Mouse (Mus musculus) midbrain, postnatal 0 days (tissue): ENCODE results near the gene Lpin2. TPM values are rescaled to one million over a fixed set of nuclear protein-coding genes. Genes with fewer than 3 reads are reported as not detected.

Experiments
- ATAC-seq: fragments of 200-750 bp; cut with Nextera tagmentation; 2 replicates; pipeline ENCODE4 v1.8.0; 2017; ENCODE audit warnings: moderate number of reproducible peaks, mild to moderate bottlenecking, moderate TSS enrichment, moderate library complexity; ENCODE audit not compliant: low FRiP score
- DNase-seq: peaks from one replicate; pipeline ENCODE4 v3.0.0-alpha.2; 2015; ENCODE audit warnings: low spot score
- H3K27ac ChIP-seq: fragments of 300-500 bp; sonication (generic); 2 replicates; pipeline ENCODE4 v1.5.1; 2014; ENCODE audit warnings: low read depth, mild to moderate bottlenecking, low read length, mixed read lengths
- H3K27me3 ChIP-seq: fragments of 300-500 bp; sonication (generic); 2 replicates; pipeline ENCODE4 v1.6.1; 2014; ENCODE audit warnings: low read length, control low read depth, mixed read lengths; ENCODE audit not compliant: insufficient read depth
- H3K36me3 ChIP-seq: fragments of 300-500 bp; sonication (generic); 2 replicates; pipeline ENCODE4 v1.6.1; 2014; ENCODE audit warnings: low read length, control low read depth, mixed read lengths; ENCODE audit not compliant: insufficient read depth
- H3K4me1 ChIP-seq: fragments of 300-500 bp; sonication (generic); 2 replicates; pipeline ENCODE4 v1.6.1; 2014; ENCODE audit warnings: mild to moderate bottlenecking, control low read depth, antibody characterized with exemption, low read length, mixed read lengths; ENCODE audit not compliant: insufficient read depth
- H3K4me2 ChIP-seq: fragments of 300-500 bp; sonication (generic); 2 replicates; pipeline ENCODE4 v1.6.1; 2014; ENCODE audit warnings: low read depth, mild to moderate bottlenecking, low read length, mixed read lengths; ENCODE audit not compliant: poor library complexity, severe bottlenecking
- H3K4me3 ChIP-seq: fragments of 300-500 bp; sonication (generic); 2 replicates; pipeline ENCODE4 v1.5.1; 2014; ENCODE audit warnings: low read depth, mild to moderate bottlenecking, low read length, moderate library complexity
- H3K9ac ChIP-seq: fragments of 300-500 bp; sonication (generic); replicated peaks from 2 replicates; pipeline ENCODE4 v1.6.1; 2014; ENCODE audit warnings: mild to moderate bottlenecking, low read length, moderate library complexity, mixed read lengths; ENCODE audit not compliant: poor library complexity, severe bottlenecking
- H3K9me3 ChIP-seq: fragments of 300-500 bp; sonication (generic); 2 replicates; pipeline ENCODE4 v1.6.1; 2016; ENCODE audit warnings: low read length, control low read depth
- CTCF ChIP-seq: IDR thresholded peaks from 2 replicates; pipeline ENCODE4 v1.5.1; 2016; ENCODE audit warnings: antibody characterized with exemption, mild to moderate bottlenecking
- WGBS: fragments of 180-500 bp; shearing (Covaris S2); extraction: QIAGEN DNeasy Blood & Tissue Kit; methylation state at CpG from one replicate; pipeline ENCODE4 v1.1.7; 2014; 5-methylcytosine and 5-hydroxymethylcytosine counted together
- polyA plus RNA-seq: library from polyadenylated mRNA; unstranded; fragments of >200 nt; fragmentation: Nextera tagmentation; extraction: Ambion mirVana; gene quantifications from 2 replicates; pipeline ENCODE4 v1.2.1, GENCODE M21; 2015
- total RNA-seq: library from RNA; depleted of rRNA; stranded (reverse); fragments of >200 nt; gene quantifications from 2 replicates; pipeline ENCODE4 v1.2.3, GENCODE M21; 2014

Gene Lpin2
- total and polyA plus RNA-seq, 2 experiments from 2014 or later, result 39.1 to 53.4 TPM

DNA sequence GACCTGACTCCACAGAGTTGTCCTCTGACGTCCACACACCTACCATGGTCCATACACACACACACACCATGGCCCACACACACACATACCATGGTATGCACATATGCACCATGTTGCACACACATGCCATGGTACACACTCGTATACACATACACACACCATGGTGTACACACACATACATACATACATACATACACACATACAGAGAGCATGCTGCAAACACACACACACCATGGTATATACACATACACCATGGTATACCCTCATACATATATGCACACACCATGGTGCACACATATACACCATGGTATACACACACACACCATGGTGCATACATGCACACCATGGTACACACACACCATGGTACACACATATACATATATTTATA, 45.0 kb upstream of the Lpin2 start:
- Histone ChIP-seq H3K4me1 (no peaks in the 10 kb centered on the region), H3K4me2 (no peak overlapping the region), H3K9ac (no peak overlapping the region), H3K27ac (no peak overlapping the region), H3K36me3 (no peaks in the 10 kb centered on the region), H3K27me3 (no peaks in the 10 kb centered on the region), H3K9me3 (no peaks in the 10 kb centered on the region), H3K4me3 (no peak overlapping the region)
- TF ChIP-seq CTCF, result no peak
- DNase-seq (no peak), ATAC-seq (no peak)
- WGBS, result 92% methylated on average over 2 of the region's 2 CpGs

DNA sequence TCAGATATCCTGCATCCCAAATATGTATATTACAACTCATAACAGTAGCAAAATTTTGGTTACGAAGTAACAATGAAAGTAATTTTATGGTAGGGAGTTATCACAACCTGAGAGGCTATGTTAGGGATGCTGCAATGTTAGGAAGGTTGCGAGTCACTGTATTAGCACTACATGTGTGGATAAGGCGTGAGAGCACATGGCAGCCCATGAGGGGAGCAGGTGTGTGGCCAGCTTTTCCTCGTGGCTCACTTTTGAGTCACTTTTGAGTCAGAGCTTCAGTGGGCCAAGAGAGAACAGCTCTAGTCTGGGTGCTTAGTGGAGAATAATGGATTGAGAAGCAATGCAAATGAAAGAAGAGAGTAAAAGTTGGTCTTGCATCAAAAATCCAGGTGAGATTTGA, 40.3 kb upstream of the Lpin2 start:
- no peaks in the 10 kb centered on the region for H3K9me3 ChIP-seq
- TF ChIP-seq CTCF, result no peak
- WGBS, result 84% methylated on average over 4 of the region's 4 CpGs
- H3K4me3 ChIP-seq, result no peak overlapping the region
- no peaks in the 10 kb centered on the region for H3K27me3 ChIP-seq
- H3K36me3 ChIP-seq, result no peaks in the 10 kb centered on the region
- no peak overlapping the region for H3K27ac ChIP-seq
- no peak overlapping the region for H3K9ac ChIP-seq
- H3K4me1 ChIP-seq, result no peaks in the 10 kb centered on the region
- H3K4me2 ChIP-seq, result no peak overlapping the region
- no peak for DNase-seq
- ATAC-seq, result no peak

DNA sequence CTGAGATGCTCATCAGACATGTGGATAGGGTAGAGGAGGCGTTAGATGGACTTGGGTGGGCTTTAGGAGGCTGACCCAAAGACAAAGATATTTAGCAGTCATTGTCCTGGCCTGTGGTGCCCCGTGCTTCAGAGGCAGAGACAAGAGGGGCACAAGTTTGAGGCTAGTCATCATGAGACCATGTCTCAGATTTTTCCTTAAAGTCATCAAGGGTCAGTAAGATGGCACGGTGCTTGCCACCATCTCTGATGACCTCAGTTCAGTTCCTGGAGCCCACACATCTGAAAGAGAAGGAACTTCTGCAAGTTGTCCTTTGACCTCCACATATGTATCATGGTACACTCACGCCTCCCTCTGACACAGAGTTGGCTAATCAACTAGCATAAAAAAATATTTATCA, 39.2 kb upstream of the Lpin2 start:
- Histone ChIP-seq H3K4me1 (no peaks in the 10 kb centered on the region), H3K27ac (no peak overlapping the region), H3K4me2 (no peak overlapping the region), H3K9me3 (no peaks in the 10 kb centered on the region), H3K9ac (no peak overlapping the region), H3K36me3 (no peaks in the 10 kb centered on the region), H3K4me3 (no peak overlapping the region), H3K27me3 (no peaks in the 10 kb centered on the region)
- TF ChIP-seq CTCF, result no peak
- 77% methylated on average over 4 of the region's 4 CpGs for WGBS
- DNase-seq (no peak), ATAC-seq (no peak)

DNA sequence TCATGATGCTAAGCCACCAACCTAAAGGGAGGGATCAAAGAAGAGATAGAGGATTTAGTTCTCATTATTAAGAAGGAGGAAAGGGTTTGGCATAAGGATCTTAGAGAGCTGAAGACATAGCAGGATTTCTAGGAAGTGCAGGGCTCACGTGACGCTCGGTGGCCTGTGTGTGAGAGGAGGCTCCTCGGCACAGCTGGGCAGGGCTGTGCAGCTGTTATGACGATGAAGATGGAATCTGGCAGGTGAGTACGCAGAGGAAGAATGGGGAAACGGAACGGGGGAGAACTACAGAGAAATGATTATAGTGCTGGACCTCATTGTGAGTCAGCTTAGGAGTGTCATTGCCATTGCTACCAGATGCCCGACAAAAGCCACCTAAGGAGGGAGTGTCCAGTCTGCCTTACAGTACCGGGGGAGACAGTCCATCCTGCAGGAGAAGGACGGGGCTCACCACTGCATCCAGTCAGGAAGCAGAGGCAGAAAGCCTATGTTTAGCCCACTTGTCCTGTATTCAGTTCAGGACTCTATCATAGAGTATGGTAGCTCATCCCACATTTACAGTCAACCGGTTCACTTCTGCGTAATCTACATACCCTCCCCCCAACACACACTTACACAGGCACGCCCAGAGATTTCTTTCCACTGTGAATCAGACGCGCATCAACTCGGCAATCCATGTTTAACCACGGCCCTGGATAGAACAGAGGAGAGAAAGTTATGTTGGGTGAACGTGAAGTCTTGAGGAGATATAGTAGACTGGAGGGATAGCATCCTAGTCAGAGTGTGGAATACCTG, 37.8 kb upstream of the Lpin2 start:
- Histone ChIP-seq H3K36me3 (no peaks in the 10 kb centered on the region), H3K9me3 (no peaks in the 10 kb centered on the region), H3K4me2 (no peak overlapping the region), H3K4me1 (no peaks in the 10 kb centered on the region), H3K27ac (no peak overlapping the region), H3K27me3 (no peaks in the 10 kb centered on the region), H3K9ac (no peak overlapping the region), H3K4me3 (no peak overlapping the region)
- no peak for DNase-seq
- TF ChIP-seq CTCF, result no peak
- no peak for ATAC-seq
- WGBS, result 88% methylated on average over 19 of the region's 19 CpGs

DNA sequence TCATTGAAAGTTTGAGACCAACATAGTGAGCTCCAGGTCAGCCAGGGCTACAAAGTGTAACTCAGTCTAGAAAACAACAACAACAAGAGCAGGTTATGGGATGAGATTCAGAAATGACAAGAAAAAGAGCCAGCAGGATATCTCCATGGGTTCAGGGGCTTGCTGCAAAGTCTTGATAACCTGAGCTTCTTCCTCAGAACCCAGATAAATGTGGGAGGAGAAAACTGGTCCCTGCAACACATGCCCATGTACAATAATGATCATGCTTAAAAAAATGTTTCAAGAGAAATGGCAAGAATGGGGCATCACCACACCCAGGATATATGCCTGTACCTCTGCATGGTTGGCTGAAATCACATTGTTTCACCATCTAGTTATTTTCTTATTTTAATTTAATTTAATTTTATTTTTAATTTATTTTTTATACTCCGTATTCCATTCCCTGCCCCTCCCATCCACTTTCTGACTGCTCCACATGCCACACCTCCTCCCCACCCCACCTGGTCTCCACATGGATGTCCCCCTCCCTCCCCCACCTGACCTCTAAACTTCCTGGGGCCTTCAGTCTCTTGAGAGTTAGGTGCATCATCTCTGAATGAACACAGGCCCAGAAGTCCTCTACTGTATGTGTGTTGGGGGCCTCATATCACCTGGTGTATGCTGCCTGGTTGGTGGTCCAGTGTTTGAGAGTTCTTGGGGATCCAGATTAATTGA, 37.0 kb upstream of the Lpin2 start:
- 90% methylated on average over 1 of the region's 1 CpGs for WGBS
- no peak overlapping the region for H3K4me2 ChIP-seq
- H3K4me1 ChIP-seq, result no peaks in the 10 kb centered on the region
- DNase-seq, result no peak
- no peaks in the 10 kb centered on the region for H3K36me3 ChIP-seq
- H3K27ac ChIP-seq, result no peak overlapping the region
- H3K27me3 ChIP-seq, result no peaks in the 10 kb centered on the region
- no peak for TF ChIP-seq CTCF
- no peak overlapping the region for H3K4me3 ChIP-seq
- no peaks in the 10 kb centered on the region for H3K9me3 ChIP-seq
- H3K9ac ChIP-seq, result no peak overlapping the region
- no peak for ATAC-seq

DNA sequence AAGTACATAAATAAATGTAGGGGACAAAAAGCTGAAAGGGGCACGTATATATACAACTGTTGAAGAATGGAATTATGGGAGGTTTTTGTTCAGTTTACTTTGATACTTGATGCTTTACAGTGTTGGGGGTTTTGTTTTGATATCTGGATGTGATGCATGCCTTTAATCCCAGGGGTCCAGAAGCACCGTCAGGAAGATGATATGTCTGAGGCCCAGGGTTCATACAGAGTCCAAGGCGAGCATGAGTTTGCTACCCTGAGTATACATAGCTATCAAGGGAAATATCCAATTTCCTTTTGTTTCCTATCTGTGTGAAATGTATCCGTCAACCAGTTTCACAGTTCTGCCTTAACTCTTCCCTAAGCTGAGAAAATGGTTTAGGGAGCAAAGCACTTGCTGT, 29.0 kb upstream of the Lpin2 start:
- Histone ChIP-seq H3K9ac (no peak overlapping the region), H3K27me3 (no peaks in the 10 kb centered on the region), H3K4me1 (no peaks in the 10 kb centered on the region), H3K27ac (no peak overlapping the region), H3K9me3 (no peaks in the 10 kb centered on the region), H3K4me2 (no peak overlapping the region), H3K4me3 (no peak overlapping the region), H3K36me3 (no peaks in the 10 kb centered on the region)
- no peak for DNase-seq
- 73% methylated on average over 4 of the region's 4 CpGs for WGBS
- no peak for TF ChIP-seq CTCF
- no peak for ATAC-seq
